Mouse (Mus musculus) bone marrow, adult 2 months (tissue): ENCODE measurements around the gene Ccdc57.

Experiments
- CTCF ChIP-seq: fragments of 200-500 bp; IDR thresholded peaks from 2 replicates; pipeline ENCODE4 v1.5.1; 2011; ENCODE audit warnings: low read length, control low read depth; ENCODE audit not compliant: control insufficient read depth, insufficient read depth
- POLR2A ChIP-seq: fragments of 200-500 bp; IDR thresholded peaks from 2 replicates; pipeline ENCODE4 v1.6.1; 2011; ENCODE audit warnings: low read depth, mild to moderate bottlenecking, control low read depth, low read length, borderline replicate concordance; ENCODE audit not compliant: control insufficient read depth

DNA sequence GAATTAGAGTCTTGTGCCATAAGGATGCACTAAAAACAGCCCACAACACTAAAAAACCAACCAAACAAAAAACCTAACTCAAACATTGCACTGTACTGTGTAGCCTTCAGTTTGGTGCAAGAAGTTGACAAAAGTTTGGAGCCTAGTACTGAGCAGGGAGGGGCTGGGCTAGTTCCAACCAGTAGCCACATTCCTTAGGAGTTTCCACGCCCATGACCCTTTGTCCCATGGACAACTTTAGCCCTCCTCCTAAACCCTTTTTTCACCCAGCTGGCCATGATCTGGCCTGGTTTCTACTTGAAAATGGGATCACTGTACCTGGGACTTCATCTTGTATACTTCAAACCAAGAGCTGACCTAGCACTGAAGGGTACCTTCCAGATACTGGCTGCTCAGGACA lies 81.5 kb downstream of the Ccdc57 start:
- TF ChIP-seq POLR2A (no peak), CTCF (no peak)
